Mouse (Mus musculus) 3T3-L1 (cell line): ENCODE results near the gene Tcf7l2.
A peak's percentile ranks its signal among the peaks of the same experiment; 100 is the strongest.

ENCODE experiments used
- DNase-seq: peaks from one replicate; pipeline ENCODE4 v3.0.0-alpha.2; 2015; ENCODE audit warnings: low read depth, low spot score

Tcf7l2 gene

DNA sequence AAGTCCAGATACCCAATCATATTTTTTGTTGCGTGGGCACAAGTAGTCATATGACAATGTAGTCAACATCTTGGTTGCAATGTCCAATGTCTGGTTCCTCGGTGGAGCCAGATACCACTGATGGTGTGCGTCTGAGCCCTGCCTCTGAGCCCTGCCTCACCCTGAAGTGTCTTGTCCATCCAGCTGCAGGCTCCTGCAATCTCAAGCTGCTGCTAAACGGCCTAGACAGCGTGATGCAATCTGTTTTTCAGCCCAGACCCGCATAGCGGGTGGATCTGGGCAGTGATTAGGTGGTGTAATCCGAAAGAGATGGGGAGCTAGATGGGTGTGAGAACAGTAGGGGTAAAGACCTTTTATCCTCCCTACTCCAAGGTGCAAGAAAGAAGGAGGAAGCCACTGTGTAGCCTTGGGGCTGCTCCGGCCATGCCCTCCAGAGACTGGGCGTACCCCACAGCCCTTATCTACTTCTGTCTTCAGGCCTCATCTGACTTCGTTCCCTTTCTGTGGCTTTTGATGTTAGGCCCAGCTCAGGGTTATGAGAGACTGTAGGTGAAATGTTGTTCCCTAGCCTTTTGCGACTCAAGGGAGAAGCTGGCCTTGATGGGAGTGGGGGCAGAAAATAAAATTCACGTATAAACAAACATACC, 86.1 kb downstream of the Tcf7l2 start:
- DNase-seq: no peak

DNA sequence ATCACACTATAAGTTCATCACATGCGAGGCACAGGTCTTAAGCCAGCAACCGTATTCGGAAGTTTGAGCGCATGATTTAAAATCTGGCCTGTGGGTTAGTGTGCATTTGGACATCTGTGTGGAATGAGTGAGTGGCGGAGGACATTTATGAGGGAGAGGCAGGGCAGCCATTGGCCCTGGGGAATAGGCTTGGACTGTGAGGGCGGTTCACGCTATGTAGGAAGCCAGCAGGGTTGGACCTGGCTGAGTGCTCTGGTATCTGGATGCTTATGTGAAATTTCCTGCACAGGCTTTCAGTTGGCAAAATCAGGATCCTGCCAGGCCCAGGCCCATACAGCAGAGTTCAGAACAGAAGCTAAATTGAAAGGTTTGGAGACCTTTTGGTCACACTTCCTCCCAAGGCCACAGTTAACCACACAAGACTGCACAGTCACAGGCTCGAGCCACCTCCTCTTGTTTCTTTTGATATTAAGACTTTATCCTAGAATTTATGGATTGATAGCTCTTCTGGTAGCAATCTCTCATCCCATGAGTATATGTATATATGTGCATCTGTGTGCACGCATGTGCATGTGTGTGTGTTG, 89.4 kb downstream of the Tcf7l2 start:
- no peak for DNase-seq

DNA sequence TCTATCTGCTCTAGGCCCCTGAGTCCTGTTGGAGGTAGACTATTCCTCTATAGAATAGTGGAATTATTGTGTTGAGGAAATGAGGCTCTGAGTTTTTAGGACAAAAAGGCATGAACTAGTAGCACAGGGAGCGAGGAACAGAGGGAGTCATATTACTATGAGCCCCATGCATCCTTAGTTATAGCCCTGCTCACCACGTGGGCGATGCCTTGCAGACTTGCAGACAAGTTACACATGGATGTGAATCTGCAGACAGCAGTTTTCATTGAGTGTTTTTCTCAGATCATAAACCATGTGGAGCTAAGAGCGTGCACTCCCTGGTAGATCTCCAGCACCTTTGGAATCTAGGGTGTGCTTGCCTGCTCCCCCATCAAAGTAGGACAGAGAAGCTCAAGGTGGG, 90.5 kb downstream of the Tcf7l2 start:
- no peak for DNase-seq

DNA sequence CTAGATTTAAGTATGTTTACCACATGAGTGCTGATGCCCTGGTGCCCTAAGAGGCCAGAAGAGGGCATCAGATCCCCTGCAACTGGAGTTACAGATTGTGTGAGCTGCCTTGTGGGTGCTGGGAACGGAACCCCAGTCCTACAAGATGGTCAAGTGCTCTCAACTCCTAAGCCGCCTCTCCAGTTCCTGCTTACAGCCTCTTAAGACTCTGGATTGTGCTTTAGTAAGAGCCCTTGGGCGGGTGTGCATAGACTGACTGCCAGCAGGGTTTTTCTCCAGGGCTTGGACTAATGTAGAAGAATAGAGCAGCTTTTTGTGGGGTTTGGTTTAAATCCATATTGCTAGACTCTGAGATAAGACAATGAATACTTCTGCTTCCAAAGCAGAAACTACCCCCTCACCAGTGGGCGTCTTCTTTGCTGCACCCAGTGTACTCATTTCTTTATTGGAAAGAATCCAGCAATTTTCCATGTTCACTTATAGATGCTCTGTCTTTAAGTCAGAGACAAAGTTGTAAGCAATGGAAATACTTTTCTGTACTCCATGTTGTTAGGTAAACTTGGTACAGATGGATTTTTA, 92.3 kb downstream of the Tcf7l2 start:
- DNase-seq: no peak

- DNase-seq: no peak
Measured at GRCm38 (mm10) chr19:55836930-55837687, 95.5 kb downstream of the Tcf7l2 start.

DNA sequence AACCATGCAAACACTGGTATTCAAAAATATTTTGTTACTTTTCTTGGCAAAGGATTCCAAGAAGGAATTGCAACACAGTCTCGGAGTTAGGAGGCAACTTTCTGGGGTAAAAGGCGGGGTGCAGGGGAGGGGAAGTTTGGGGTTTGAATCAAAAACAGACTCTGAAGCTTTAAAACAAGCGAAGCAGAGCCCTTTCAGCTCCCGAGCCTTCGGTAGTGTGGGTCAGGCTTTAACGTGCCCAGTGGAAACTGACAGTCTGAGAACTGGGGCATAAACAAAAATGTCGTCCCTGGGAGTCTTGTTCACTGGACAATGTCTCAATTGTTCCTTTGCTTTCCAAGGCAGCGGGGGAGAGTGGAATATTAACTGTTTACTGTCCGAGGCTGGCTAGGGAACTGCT, 96.3 kb downstream of the Tcf7l2 start:
- DNase-seq: peak; percentile 48

DNA sequence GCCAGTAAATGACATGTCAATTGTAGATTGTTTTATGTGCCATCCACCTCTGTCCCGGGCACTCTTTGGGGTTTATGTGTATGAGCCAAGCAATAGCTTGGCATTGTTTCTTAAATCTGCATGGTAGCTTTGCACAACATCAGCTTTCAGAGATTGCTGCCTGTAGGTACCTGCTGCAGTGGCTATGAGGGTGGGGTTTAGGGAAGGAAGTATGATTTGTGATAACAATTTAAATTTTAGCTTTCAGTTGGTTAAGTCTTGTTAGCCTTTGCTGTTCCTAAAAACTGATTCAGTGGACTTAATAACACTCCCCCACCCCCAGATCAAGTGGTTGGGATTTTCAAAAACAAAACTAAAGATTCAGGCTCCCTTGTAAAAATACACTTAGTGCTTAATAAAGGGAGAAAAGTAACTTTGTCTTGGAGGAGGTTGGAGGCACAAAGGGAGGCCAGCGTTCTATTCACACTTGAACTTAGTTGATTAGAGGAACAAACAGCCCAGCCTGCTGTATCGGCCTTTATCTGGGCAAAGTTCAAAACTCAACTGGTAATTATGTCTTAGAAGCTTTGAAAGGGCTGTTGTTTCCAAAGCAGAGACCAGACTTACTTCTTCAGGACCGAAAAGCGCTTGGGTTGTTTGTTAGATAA, 96.9 kb downstream of the Tcf7l2 start:
- DNase-seq: no peak

GRCm38 (mm10) chr19:55839036-55839555, 97.5 kb downstream of the Tcf7l2 start:
- no peak for DNase-seq

DNA sequence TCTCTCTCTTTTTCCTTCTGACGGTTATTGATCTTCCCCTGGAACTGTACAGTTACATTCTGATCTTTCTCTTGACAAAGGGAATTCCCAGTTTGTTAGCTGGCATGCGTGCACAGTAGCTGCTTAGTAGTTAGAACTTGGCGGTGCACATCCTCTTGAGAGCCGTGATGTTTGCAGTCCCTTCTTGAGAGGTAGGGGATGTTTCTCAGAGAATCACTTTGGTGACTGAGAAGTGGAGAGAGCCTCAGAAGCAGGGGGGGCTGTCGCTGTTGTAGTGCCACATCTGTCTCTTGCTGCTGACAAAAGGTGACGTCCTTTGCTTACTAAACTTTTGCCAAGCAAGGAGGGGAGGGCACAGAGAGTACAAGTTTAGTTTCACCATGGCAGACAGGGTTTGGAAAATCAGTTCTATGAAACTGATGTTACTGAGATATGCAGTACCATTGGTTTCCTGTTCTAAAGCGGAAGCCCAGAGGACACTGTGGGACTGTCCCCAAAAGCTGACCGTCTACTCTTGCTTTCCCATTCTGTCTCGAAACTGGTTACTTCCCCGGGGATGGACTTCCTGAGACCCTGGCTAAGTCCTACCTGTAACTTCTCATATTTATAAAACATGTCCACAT, 99.0 kb downstream of the Tcf7l2 start:
- DNase-seq: no peak

GRCm38 (mm10) chr19:55842046-55842445, 100.4 kb downstream of the Tcf7l2 start:
- no peak for DNase-seq

GRCm38 (mm10) chr19:55843111-55843887, 101.7 kb downstream of the Tcf7l2 start:
- DNase-seq: no peak

- DNase-seq: no peak
Measured at GRCm38 (mm10) chr19:55845702-55846101, 104.1 kb downstream of the Tcf7l2 start.

- DNase-seq: no peak
Measured at GRCm38 (mm10) chr19:55846256-55846655, 104.6 kb downstream of the Tcf7l2 start.

- no peak for DNase-seq
Measured at GRCm38 (mm10) chr19:55847043-55847442, 105.4 kb downstream of the Tcf7l2 start.

DNA sequence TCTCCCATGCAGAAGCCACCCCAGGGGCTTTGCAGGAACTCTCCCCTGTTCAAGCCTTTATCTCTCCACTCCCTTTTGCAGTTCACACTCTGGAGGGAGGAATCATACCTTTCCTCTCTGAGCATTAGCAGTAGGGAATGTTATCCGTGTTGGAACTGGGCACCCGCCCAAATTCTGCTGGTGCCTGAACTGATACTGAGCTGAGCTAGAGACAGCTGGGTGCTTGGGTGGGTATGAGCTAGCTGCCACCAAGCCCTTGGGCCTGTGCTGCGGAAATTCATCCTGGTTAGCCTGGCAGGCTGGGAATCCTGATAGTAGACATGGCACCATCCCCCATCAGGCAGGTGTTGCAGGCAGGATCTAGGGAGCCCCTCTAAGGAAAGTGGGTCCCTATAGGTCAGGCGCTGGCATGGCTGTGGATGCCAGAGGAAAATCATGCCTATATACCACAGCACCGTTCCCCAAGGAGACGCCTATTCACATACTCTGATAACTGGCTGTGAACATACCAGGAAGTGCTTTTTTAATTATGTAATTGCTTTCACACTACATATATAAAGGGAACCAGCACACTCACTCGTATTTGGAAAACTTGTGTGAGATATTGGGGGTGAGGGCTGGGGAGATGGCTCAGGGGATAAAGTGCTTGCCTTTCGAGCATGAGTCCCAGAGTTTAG, 108.9 kb downstream of the Tcf7l2 start:
- DNase-seq: no peak

- DNase-seq: no peak
Measured at GRCm38 (mm10) chr19:55851498-55852324, 110.1 kb downstream of the Tcf7l2 start.

DNA sequence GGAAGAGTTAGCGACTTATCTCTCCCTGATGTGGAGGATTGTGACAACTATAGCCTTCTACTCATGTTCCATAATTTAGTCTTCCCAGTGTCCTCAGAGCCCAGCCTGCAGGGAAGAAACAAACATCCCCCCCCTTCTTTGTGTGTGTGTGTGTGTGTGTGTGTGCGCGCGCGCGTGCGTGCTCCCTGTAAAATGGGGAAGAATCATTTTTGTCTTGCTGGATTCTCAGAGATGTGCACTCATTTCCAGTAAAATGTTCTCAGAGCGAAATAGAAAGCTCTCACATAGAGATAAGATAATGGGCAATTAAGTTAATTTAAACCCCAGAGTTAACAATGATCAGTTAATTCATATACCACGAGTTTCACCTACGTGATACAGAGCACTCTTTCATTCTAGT, 112.8 kb downstream of the Tcf7l2 start:
- DNase-seq: no peak

DNA sequence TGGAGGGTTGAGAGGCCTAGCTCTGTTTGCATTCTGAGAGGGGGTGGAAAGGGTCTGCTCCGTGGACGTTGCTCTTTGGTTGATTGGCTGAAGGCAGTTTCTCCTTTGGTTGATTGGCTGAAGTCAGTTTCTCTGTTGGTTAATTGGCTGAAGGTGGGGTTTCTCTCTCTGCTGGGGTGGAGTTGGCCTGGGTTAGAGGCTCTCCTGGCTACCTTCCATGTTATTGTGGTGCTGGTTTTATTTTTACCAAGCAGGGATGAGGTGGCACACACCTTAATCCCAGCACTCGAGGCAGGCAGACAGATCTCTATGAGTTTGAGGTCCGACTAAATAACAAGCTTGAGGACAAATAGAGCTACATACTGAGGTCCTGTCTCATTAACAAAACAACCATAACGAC, 114.0 kb downstream of the Tcf7l2 start:
- DNase-seq: no peak

DNA sequence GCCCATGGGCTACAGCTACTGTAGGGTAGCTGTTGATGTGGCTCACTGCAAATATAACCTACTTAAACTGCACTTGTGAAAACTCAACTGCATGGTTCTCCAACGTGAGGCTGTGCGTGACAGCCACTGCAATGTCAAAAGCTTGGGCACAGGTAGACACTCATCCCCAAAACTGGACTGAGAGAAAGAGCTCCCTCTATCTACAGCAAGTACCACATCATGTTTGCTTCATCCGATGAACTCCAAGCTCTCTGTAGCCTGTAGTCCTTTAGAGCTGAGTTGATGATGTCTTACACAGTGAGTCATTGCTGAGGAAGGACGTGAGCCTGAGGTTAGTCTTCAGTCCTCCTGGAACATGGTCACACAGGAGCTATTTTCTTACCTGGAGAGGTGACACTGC, 115.7 kb downstream of the Tcf7l2 start:
- no peak for DNase-seq
